Mouse (Mus musculus): ENCODE data around the gene Cdipt. TPM values are rescaled to one million over a fixed set of nuclear protein-coding genes. Genes with fewer than 3 reads are reported as not detected.

Cdipt gene
- 100 to 1,000 TPM; 182 to 199 TPM for total RNA-seq (2021)

GRCm38 (mm10) chr7:126975893-126975949 lies at the start of gene Cdipt:
TSS of gene Cdipt (plus strand) at chr7:126975914.
- intact Hi-C loops (cut with DNase I), result loop anchor here (2.0 to 5.0 kb wide), 2 partner anchors 25 to 127 kb away; partner anchors contain the start of gene Sez6l2
- no peak for DNase-seq (ENCODE audit: low spot score in 2 of 2)

DNA sequence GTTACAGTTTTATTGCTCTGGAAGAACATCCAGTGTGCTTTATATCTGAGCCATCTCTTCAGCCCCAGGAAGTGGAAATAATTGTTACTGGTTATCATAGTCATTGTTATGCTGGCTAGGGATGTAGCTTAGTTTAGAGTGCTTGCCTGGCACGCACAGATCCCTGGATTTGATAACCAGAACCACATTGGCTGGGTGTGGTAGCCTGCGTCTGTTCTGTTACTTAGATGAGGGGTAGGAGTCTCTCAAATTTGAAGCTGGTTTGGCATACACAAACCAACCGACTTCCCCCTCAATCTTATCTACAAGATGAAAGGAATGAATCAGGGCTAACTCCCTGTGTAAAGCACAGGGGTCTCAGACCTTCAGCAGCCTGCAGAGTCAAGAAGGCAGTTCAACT lies 49.4 kb upstream of the Cdipt start:
- intact Hi-C loops (cut with DNase I), result loop anchor here (5.0 kb wide), 1 partner anchor 39 kb away; no protein-coding TSS in a partner anchor
- DNase-seq (ENCODE audit: low spot score in 2 of 2), result no peak

- intact Hi-C loops (cut with DNase I), result loop anchor here (5.0 kb wide), 1 partner anchor 41 kb away; no protein-coding TSS in a partner anchor
- DNase-seq (ENCODE audit: low spot score in 2 of 2), result peak; percentile 91 to 95
Measured at GRCm38 (mm10) chr7:126928384-126929037, 47.2 kb upstream of the Cdipt start, which contains the start of gene Kctd13. TSS of gene Kctd13 (plus strand) at chr7:126928879.

DNA sequence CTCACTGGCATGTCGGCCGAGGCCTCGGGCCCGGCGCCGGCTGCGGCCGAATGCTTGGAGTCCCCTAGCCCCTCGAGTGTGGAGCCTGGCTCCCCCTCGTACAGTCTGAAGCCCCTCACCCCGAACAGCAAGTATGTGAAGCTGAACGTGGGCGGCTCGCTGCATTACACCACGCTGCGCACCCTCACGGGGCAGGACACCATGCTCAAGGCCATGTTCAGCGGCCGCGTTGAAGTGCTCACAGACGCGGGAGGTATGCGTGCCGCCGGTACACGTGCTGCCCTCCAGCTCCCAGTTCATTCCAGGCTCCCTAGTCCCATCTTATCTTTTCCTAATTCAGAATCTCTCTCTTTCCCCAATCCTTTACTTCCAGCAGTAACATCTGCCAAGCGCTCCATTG lies 46.7 kb upstream of the Cdipt start:
- intact Hi-C loops (cut with DNase I), result loop anchor here (5.0 kb wide), 1 partner anchor 42 kb away; no protein-coding TSS in a partner anchor
- peak in 1 of 2 experiments; percentile 43 for DNase-seq (ENCODE audit: low spot score in 2 of 2)

GRCm38 (mm10) chr7:126932652-126933051 lies 43.1 kb upstream of the Cdipt start:
- DNase-seq (ENCODE audit: low spot score in 2 of 2), result no peak
- intact Hi-C loops (cut with DNase I), result no loop called here

DNA sequence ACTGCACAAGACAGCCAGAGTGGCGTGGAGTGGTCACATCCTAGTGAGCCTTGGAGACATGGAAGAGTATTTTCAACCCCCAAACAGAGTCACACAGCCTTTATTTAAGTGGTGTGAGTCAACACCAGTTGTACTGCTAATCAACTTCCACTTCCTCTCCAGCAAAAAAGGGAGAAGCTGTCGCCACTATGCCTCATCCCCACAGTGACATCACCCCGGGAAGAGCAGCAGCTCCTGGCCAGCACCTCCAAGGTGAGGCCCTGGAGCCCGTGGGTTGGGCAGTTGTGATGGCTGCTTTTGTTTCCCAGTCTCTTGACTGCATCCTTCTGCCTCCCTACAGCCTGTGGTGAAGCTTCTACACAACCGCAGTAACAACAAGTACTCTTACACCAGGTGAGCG lies 34.5 kb upstream of the Cdipt start:
- no peak for DNase-seq (ENCODE audit: low spot score in 2 of 2)
- intact Hi-C loops (cut with DNase I), result no loop called here

GRCm38 (mm10) chr7:126941801-126942200 lies 33.9 kb upstream of the Cdipt start:
- intact Hi-C loops (cut with DNase I), result no loop called here
- DNase-seq (ENCODE audit: low spot score in 2 of 2), result no peak

DNA sequence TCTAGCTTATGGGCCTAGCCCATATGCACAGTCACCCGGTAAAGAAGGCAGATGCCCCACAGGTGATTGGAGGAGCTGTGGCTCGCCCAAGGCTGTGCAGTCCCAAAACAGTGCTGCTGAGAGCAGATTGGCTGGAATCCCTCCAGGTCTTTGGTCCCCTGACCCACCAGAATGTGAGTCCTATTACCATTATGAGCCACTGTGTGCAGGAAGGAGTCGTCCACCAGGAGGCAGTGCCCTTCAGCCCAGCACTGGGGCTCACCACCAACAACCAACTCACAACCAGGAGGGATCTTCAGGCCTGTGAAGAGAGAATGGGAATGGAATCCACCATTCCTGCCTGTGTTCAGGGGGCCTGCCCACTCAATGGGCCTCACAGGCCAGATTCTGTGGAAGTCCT lies 29.2 kb upstream of the Cdipt start:
- intact Hi-C loops (cut with DNase I), result no loop called here
- DNase-seq (ENCODE audit: low spot score in 2 of 2), result no peak

DNA sequence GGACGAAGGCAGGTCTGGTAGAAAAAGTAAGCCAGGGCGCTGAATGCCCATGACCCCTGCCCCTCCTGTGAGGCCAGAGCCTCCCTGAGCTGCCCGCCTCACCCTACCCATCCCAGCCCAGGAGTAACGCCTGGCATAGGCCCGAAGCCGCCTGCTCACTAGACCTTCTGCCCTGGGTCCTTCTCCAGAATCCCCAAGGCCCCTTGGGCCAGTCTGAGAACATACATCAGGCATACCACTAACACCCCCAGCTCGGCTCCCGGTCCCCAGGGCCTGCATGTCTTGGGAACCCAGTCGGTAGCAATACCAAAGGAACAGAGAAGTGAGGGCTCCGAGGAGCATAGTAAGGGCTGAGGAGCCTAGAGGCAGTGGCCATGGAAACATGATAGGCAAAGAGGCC lies 27.1 kb upstream of the Cdipt start:
- DNase-seq (ENCODE audit: low spot score in 2 of 2), result no peak
- intact Hi-C loops (cut with DNase I), result no loop called here

- intact Hi-C loops (cut with DNase I), result no loop called here
- DNase-seq (ENCODE audit: low spot score in 2 of 2), result peak; percentile 67 to 80
Measured at GRCm38 (mm10) chr7:126949403-126949792, 26.3 kb upstream of the Cdipt start, which contains the start of gene Asphd1. TSS of gene Asphd1 (minus strand) at chr7:126949582.

DNA sequence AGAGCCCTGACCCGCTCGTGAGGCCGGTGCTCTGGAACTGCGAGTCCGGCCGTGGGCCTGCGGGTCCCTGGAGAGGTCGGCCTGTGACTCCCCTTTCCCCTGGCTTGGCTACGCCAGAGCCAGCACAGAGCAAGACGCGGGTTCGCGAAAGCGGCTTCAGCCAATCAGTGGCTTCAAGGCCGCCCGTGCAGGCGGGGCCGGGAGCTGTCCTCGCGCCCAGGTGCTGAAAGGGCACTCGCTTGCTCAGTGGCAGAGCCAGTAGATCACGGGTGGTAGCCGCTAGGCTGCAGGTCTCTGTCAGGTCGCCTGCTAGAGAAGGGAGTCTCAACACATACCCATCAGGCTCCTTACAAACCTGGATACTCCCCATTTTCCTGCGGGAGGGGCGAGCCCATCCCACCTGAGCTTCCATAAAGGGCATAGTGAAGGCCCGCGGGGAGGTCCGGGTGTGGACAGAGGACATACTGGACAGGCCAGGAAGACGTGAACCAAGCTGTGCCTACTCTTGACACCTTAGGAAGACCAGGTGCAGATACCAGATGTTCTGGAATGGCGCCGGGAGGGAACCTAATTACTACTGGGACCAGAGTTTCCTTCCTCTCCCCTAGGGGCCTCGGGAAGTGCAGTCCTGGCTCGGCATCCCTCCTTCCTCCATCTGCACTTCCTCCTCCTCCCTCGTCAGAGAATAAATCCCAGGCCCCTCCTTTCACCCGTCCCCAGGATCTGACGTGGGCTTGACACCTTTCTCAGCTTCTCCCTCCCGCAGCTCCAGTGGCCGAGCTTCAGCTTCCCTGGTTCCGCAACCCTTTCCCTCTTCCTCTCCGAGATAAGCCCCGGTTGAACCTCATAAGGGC lies 25.7 kb upstream of the Cdipt start, which contains the start of gene Sez6l2:
Gene Sez6l2, plus strand, starts transcription at position 771 of the 854 bp plus-strand sequence.
- peak; percentile 84 to 85 for DNase-seq (ENCODE audit: low spot score in 2 of 2)
- intact Hi-C loops (cut with DNase I), result loop anchor here (2.0 to 5.0 kb wide), 3 partner anchors 25 to 68 kb away; partner anchors contain the start of genes Cdipt, Pagr1a, Pagr1b and Taok2

DNA sequence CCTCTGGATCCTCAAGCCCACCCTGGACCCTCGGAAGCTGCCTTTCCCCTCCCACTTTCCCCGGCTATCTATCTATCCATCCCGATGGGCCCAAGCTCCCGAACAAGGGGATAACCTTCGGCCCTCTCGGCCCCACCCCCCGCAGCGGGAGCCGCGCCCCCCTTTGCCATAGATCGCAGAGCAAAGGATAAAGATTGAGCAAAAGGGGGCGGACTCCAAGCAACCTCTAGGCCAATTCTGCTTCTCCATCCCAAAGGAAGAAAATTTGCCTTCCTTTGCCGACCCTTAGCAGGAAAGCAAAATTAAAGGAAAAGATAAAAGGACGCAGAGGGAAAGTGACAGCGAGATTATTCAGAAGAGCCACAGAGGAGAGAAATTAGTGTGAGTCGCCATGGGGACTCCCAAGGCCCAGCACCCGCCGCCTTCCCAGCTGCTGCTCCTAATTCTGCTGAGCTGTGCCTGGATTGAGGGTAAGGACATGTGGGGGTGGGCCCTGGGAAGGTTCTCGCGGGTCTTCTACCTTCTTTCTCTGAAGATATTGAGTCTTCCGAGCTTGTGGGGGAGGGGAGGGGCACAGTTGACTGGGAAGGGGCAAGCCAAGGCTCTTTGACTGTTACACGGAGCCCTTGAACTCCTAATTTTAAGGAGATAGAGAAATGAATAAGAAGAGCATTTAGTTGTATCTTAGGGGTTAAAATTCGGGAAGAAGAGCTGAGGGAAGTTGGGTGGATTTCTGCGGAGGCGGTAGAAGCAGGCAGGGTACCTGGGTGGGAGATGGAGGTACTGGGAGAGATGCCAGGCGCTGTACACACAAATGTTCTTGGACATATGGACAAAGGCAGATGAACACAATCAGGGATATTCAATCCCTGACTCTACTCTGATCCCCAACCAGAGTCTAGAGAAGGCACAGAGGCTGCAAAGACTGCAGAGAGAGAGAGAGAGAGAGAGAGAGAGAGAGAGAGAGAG lies 24.8 kb upstream of the Cdipt start:
- intact Hi-C loops (cut with DNase I), result loop anchor here (2.0 to 5.0 kb wide), 3 partner anchors 24 to 69 kb away; partner anchors contain the start of genes Cdipt, Pagr1a, Pagr1b and Taok2
- DNase-seq (ENCODE audit: low spot score in 2 of 2), result no peak

DNA sequence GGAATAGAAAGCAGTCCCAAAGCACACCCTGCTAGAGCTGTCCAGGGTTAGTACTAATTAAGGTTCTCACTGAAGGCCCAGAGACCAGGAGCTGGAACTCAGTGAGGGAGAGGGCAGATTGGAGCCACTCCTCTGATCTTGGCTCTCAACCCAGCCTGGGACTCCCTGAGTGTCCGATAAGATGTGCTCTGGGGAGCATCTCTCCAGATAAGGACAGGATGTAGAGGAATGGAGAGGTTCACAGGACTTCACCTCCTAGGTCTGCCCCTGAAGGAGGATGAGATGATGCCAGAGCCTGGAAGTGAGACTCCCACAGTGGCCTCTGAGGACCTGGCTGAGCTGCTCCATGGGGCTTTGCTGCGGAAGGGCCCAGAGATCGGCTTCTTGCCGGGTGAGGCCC lies 24.0 kb upstream of the Cdipt start:
- no peak for DNase-seq (ENCODE audit: low spot score in 2 of 2)
- intact Hi-C loops (cut with DNase I), result loop anchor here (2.0 to 5.0 kb wide), 3 partner anchors 23 to 69 kb away; partner anchors contain the start of genes Cdipt, Pagr1a, Pagr1b and Taok2

GRCm38 (mm10) chr7:126952646-126953045 lies 23.1 kb upstream of the Cdipt start:
- no peak for DNase-seq (ENCODE audit: low spot score in 2 of 2)
- intact Hi-C loops (cut with DNase I), result loop anchor here (5.0 kb wide), 1 partner anchor 70 kb away; the partner anchor contains the start of gene Taok2

DNA sequence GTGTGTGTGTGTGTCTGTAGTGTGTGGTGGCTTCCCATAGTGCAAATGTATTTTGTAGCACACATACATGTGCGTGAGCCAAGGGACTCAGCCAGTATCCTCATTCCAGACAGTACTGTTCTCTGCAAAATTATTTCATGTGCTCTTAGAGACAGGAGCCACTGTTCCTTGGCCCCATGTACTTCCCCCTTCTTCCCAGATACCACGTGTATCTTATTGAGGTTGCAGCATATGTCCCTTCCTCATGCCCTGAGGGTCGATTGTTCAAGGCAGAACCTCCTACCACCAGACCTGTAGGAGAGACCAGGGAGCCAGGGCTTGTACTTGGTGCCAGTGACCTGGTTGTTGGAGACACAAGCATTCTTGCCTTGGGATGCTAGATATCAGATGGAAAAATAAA lies 20.6 kb upstream of the Cdipt start:
- intact Hi-C loops (cut with DNase I), result no loop called here
- no peak for DNase-seq (ENCODE audit: low spot score in 2 of 2)

DNA sequence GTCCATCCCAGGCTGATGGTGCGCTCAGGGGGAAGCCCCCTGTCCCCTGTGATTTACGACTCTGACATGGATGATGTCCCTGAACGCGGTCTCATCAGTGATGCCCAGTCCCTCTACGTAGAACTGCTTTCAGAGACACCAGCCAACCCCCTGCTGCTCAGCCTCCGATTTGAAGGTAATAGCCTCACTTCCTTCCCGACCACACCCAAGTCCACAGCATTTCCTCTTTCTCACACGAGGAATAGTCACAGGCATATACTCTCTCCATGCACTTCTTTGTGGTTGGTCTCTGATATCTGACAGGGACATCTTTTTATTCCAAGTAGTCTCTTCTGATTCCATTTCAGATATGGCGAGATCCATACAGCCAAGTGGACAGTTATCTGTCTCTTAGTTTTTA lies 15.9 kb upstream of the Cdipt start:
- intact Hi-C loops (cut with DNase I), result no loop called here
- DNase-seq (ENCODE audit: low spot score in 2 of 2), result no peak

DNA sequence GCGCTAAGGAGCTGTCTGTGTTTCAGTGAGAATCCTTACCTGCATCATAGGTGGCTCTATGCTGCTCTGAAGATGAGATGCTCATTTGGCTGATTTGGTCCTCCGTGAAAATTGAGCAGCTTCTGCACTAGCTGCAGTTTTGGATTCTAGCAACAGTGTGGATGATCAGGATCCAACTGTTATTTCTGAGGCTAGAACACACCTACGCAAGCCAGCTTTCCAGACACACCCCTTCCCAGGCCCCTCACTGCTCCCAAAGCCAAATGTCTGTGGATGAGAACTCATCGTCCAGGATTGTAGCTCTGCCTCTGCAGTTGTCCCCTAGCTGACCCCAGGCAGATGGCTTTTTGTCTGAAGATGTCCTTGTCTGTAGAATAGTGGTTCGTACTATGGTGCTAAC lies 14.6 kb upstream of the Cdipt start:
- intact Hi-C loops (cut with DNase I), result no loop called here
- no peak for DNase-seq (ENCODE audit: low spot score in 2 of 2)

DNA sequence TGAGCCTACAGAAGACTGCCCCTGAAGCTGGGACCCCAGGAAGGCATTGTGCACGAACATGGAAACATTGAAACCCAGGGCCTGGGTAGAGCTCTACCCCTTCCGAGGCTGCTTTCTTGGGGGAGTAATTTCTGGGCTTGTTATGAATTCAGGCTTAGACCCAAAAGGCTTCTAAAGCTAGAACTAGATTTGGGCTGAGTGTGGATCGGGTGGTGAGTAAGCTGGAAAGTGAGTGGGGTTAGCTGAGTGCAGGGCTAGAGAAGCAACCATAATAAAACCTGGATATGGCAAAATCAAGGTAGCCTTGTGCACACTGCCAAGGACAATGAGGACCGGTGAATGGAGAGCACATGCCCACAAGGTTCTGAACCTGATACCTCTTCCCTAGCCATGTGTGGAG lies 13.7 kb upstream of the Cdipt start:
- intact Hi-C loops (cut with DNase I), result no loop called here
- no peak for DNase-seq (ENCODE audit: low spot score in 2 of 2)

- no peak for DNase-seq (ENCODE audit: low spot score in 2 of 2)
- intact Hi-C loops (cut with DNase I), result no loop called here
Measured at GRCm38 (mm10) chr7:126963548-126964286, 12.0 kb upstream of the Cdipt start.
